Mouse (Mus musculus): Measurements from ENCODE around the gene Glt28d2.

The Glt28d2 gene

GRCm38 (mm10) chr3:85820839-85821548 is 66.3 kb downstream of the Glt28d2 start:
- peak; percentile 25 for DNase-seq
